Mouse (Mus musculus): Measurements from ENCODE around the gene Efnb3.

GRCm38 (mm10) chr11:69549060-69549656 is 10.8 kb downstream of the Efnb3 start, which contains the start of gene Dnah2:
- TF ChIP-seq CTCF (IDR thresholded peaks at IDR 0.05; ENCODE audit: low read depth, low read length) (no peak), EP300 (IDR thresholded peaks at IDR 0.05; ENCODE audit: insufficient read depth, low read depth, low read length) (no peak), POLR2A (IDR thresholded peaks at IDR 0.05; ENCODE audit: insufficient read depth, low read length) (no peak)

All from ES-Bruce4 (cell line).